Mouse (Mus musculus) limb, embryonic 14.5 days (tissue): ENCODE measurements around the gene Gdf9. TPM values are rescaled to one million over a fixed set of nuclear protein-coding genes. Genes with fewer than 3 reads are reported as not detected.

Experiments
- ATAC-seq: fragments of 200-750 bp; cut with Nextera tagmentation; 2 replicates; pipeline ENCODE4 v1.8.0; 2017; ENCODE audit warnings: low read depth, moderate number of reproducible peaks, moderate TSS enrichment; ENCODE audit not compliant: low FRiP score
- DNase-seq: peaks from one replicate; pipeline ENCODE4 v3.0.0-alpha.2; 2015; ENCODE audit warnings: low spot score
- H3K27ac ChIP-seq: fragments of 300-500 bp; sonication (generic); replicated peaks from 2 replicates; pipeline ENCODE4 v1.5.1; 2014; ENCODE audit warnings: low read depth, mild to moderate bottlenecking, low read length, moderate library complexity, mixed read lengths
- H3K27me3 ChIP-seq: fragments of 300-500 bp; sonication (generic); 2 replicates; pipeline ENCODE4 v1.6.1; 2014; ENCODE audit warnings: low read length, mixed read lengths; ENCODE audit not compliant: control insufficient read depth, insufficient read depth
- H3K36me3 ChIP-seq: fragments of 300-500 bp; sonication (generic); 2 replicates; pipeline ENCODE4 v1.6.1; 2014; ENCODE audit warnings: mild to moderate bottlenecking, low read length, moderate library complexity, mixed read lengths; ENCODE audit not compliant: control insufficient read depth, insufficient read depth
- H3K4me1 ChIP-seq: fragments of 300-500 bp; sonication (generic); 2 replicates; pipeline ENCODE4 v1.6.1; 2014; ENCODE audit warnings: antibody characterized with exemption, low read length, mixed read lengths; ENCODE audit not compliant: control insufficient read depth, insufficient read depth
- H3K4me2 ChIP-seq: fragments of 300-500 bp; sonication (generic); replicated peaks from 2 replicates; pipeline ENCODE4 v1.6.1; 2014; ENCODE audit warnings: low read depth, mild to moderate bottlenecking, low read length, moderate library complexity; ENCODE audit not compliant: severe bottlenecking
- H3K4me3 ChIP-seq: fragments of 300-500 bp; sonication (generic); replicated peaks from 2 replicates; pipeline ENCODE4 v1.5.1; 2014; ENCODE audit warnings: low read length
- H3K9ac ChIP-seq: fragments of 300-500 bp; sonication (generic); 2 replicates; pipeline ENCODE4 v1.6.1; 2014; ENCODE audit warnings: mild to moderate bottlenecking, low read depth, low read length, moderate library complexity; ENCODE audit not compliant: severe bottlenecking
- H3K9me3 ChIP-seq: fragments of 300-500 bp; sonication (generic); 2 replicates; pipeline ENCODE4 v1.6.1; 2016; ENCODE audit warnings: low read length; ENCODE audit not compliant: control insufficient read depth
- POLR2A ChIP-seq: fragments of 200-500 bp; IDR thresholded peaks from 2 replicates; pipeline ENCODE4 v1.8.0; 2012; ENCODE audit warnings: inconsistent platforms, mild to moderate bottlenecking, moderate library complexity, borderline replicate concordance; ENCODE audit not compliant: insufficient read depth, insufficient read length; ENCODE audit errors: extremely low read depth
- WGBS: fragments of 180-500 bp; shearing (Covaris S2); extraction: QIAGEN DNeasy Blood & Tissue Kit; methylation state at CpG from one replicate; pipeline ENCODE4 v1.1.7; 2014; 5-methylcytosine and 5-hydroxymethylcytosine counted together
- polyA plus RNA-seq, 2 experiments: library from polyadenylated mRNA; depleted of rRNA in 1 of 2; stranded (reverse) in 1 of 2; unstranded in 1 of 2; fragments of >200 nt; fragmentation: Nextera tagmentation in 1 of 2; extraction: Ambion mirVana in 1 of 2; gene quantifications; 2 replicates each; pipeline versions ENCODE4 v1.2.1 to v1.2.3; 2012 to 2014

The Gdf9 gene
- polyA plus RNA-seq, 2 experiments = 1.8 to 2.6 TPM

DNA sequence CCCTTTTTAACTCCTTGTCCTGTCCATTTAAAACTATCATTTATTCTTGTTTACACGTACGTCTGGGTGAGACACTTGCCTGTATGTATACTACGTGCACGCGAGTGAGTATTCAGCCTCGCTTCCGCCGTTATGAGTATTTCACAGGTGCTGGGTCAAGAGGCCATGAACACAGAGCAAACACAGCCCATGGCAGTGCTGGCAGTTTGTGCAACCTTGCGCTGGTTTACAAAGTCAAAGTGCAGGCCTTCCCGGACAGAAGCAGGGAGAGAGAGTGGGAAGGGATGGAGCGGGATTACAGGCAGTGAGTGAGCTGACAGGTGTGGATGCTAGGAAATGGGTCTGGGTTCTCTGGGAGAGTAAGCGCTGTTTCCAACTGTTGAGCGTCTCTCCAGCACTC is 15.4 kb downstream of the Gdf9 start:
- Histone ChIP-seq H3K9ac (no peak overlapping the region), H3K9me3 (no peaks in the 10 kb centered on the region), H3K4me3 (no peak overlapping the region), H3K4me1 (no peaks in the 10 kb centered on the region), H3K4me2 (no peak overlapping the region), H3K36me3 (no peaks in the 10 kb centered on the region), H3K27ac (no peak overlapping the region), H3K27me3 (no peaks in the 10 kb centered on the region)
- DNase-seq (no peak), ATAC-seq (no peak)
- no peak for TF ChIP-seq POLR2A
- WGBS = 84% methylated on average over 13 of the region's 13 CpGs

DNA sequence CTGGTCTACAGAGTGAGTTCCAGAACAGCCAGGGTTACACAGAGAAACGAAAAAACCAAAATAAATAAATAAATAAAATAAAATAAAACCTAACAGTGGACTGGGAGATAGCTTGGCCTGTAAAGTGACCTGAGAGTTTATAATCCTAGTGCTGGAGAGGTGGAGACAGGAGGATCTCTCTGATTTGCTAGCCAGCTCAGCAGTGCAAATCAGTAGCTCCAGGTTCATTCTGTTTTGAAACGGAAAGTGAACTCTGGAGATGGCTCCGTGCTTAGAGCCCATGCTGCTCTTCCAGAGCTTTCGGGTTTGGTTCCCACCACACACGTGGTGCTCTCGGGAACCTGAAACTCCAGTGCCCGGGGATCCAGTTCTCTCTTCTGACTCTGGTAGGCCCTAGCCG is 17.2 kb downstream of the Gdf9 start:
- no peak for TF ChIP-seq POLR2A
- Histone ChIP-seq H3K36me3 (no peaks in the 10 kb centered on the region), H3K4me2 (no peak overlapping the region), H3K27ac (no peak overlapping the region), H3K9me3 (no peaks in the 10 kb centered on the region), H3K4me3 (no peak overlapping the region), H3K9ac (no peak overlapping the region), H3K27me3 (no peaks in the 10 kb centered on the region), H3K4me1 (no peaks in the 10 kb centered on the region)
- DNase-seq (no peak), ATAC-seq (no peak)
- 88% methylated on average over 8 of the region's 8 CpGs for WGBS

DNA sequence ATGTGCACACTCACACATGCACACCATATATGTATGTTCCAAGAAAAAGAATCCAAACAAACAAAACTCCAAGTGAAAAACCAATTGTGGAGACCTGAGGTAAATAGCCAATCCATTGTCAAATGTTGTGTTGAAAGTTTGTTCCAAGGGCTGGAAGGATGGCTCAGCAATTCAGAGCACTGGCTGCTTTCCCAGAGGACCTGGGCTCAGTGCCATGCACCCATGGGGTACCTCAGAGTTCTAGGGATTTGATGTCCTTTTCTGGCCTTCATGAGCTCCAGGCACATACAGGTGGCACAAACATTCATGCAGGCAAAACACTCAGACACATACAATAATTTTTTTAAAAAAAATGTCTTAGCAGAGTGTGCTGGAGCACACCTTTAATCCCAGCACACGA is 17.7 kb downstream of the Gdf9 start:
- Histone ChIP-seq H3K9me3 (no peaks in the 10 kb centered on the region), H3K27ac (no peak overlapping the region), H3K27me3 (no peaks in the 10 kb centered on the region), H3K36me3 (no peaks in the 10 kb centered on the region), H3K4me3 (no peak overlapping the region), H3K4me1 (no peaks in the 10 kb centered on the region), H3K9ac (no peak overlapping the region), H3K4me2 (no peak overlapping the region)
- ATAC-seq = no peak
- no peak for TF ChIP-seq POLR2A
- 87% methylated on average over 1 of the region's 1 CpGs for WGBS
- DNase-seq = no peak

DNA sequence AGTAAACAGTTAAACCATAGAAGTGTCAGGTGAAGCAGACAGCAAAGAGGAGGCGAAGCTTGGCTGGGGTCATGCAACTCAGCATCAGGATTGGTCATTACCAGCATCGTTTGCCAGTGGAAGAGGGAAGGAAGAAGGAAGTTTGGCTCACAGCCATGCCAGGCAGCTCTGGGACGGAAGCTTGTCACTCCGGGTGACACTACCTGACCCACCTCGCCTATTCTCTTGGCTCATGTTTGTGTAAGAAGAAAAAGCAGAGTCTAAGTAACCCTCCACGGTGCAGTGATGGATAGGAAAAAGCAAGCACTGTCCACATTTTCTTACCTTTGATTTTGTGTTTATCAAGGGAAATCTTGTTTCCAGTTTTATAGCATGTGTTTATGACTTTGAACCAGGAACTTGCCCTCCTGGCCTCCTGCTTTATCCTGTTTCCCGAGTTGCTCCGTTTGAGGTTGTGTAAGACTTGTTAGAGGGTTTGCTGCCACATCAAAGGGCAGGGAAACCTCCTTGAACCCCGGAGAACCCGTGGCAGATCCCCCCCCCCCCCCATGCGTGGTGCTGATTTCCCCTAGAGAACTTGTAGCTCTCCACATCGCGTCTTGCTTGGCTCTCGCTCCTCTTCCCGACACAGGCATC is 19.4 kb downstream of the Gdf9 start:
- Histone ChIP-seq H3K27me3 (no peaks in the 10 kb centered on the region), H3K4me1 (no peaks in the 10 kb centered on the region), H3K9me3 (no peaks in the 10 kb centered on the region), H3K36me3 (no peaks in the 10 kb centered on the region), H3K9ac (no peak overlapping the region), H3K4me3 (no peak overlapping the region), H3K27ac (no peak overlapping the region), H3K4me2 (no peak overlapping the region)
- no peak for DNase-seq
- no peak for TF ChIP-seq POLR2A
- WGBS = 29% methylated on average over 15 of the region's 15 CpGs
- ATAC-seq = no peak

DNA sequence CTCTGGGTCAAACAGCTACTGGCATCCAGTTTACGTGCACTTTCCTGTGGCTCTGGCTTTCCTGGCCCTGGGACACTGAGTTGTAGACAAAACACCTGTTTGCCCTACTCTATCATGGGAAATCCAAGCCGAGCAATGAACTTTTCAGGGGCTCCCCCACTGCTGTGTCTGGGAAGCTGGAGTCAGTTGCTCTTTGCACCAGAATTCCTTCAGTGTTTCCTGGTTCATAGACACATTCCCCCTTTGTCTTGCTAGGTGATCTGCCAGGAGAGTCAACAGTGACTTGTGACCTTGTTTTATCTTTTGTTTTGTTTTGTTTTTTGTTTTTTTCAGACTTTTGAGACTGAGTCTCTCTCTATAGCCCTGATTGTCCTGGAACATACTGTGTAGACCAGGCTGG is 20.5 kb downstream of the Gdf9 start:
- 43% methylated on average over 2 of the region's 2 CpGs for WGBS
- H3K4me1 ChIP-seq = no peaks in the 10 kb centered on the region
- TF ChIP-seq POLR2A = no peak
- no peak overlapping the region for H3K4me3 ChIP-seq
- no peak overlapping the region for H3K27ac ChIP-seq
- no peak overlapping the region for H3K4me2 ChIP-seq
- no peaks in the 10 kb centered on the region for H3K36me3 ChIP-seq
- DNase-seq = no peak
- H3K27me3 ChIP-seq = no peaks in the 10 kb centered on the region
- no peaks in the 10 kb centered on the region for H3K9me3 ChIP-seq
- ATAC-seq = no peak
- no peak overlapping the region for H3K9ac ChIP-seq

DNA sequence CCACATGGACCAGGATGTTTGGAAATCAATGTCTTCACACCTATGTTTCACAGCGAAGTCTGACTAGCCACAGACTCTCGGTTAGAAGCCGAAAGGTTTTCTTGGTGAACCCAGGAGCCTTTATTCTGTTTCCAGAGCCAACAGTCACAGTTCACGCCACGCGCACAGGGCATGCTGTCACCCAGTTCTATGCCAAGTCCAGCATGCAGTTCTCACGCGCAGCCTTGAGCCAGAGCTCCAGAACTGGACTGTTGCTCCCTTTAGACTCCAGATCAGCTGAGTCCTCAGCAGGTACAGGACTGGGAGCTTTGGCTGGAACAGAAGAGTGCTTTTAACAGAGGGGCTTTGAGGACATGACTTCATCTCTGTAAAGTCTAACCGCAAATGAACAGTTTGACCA is 21.6 kb downstream of the Gdf9 start:
- H3K4me2 ChIP-seq = no peak overlapping the region
- H3K27me3 ChIP-seq = no peaks in the 10 kb centered on the region
- H3K27ac ChIP-seq = no peak overlapping the region
- H3K4me3 ChIP-seq = no peak overlapping the region
- TF ChIP-seq POLR2A = no peak
- no peak for ATAC-seq
- H3K9ac ChIP-seq = no peak overlapping the region
- 90% methylated on average over 9 of the region's 9 CpGs for WGBS
- H3K9me3 ChIP-seq = no peaks in the 10 kb centered on the region
- H3K4me1 ChIP-seq = peaks cover 2% of the 10 kb centered on the region; the same call in 1 of the 2 replicates
- H3K36me3 ChIP-seq = no peaks in the 10 kb centered on the region
- DNase-seq = no peak
